Mouse (Mus musculus): ENCODE results near the gene Slc25a45.

Slc25a45 gene

GRCm38 (mm10) chr19:5885838-5886237 lies 8.2 kb downstream of the Slc25a45 start:
- in situ Hi-C loops (cut with MboI; ENCODE audit: unreplicated experiment in 2 of 2): loop anchor here (5.0 to 10.0 kb wide), 2 partner anchors 34 to 361 kb away; no protein-coding TSS in a partner anchor

GRCm38 (mm10) chr19:5887234-5887815 lies 9.7 kb downstream of the Slc25a45 start:
- in situ Hi-C loops (cut with MboI; ENCODE audit: unreplicated experiment in 2 of 2): loop anchor here (5.0 to 10.0 kb wide), 2 partner anchors 35 to 363 kb away; no protein-coding TSS in a partner anchor

- in situ Hi-C loops (cut with MboI; ENCODE audit: unreplicated experiment in 2 of 2): loop anchor here (5.0 to 10.0 kb wide), 2 partner anchors 37 to 364 kb away; no protein-coding TSS in a partner anchor
These were observed 11.6 kb downstream of the Slc25a45 start for GRCm38 (mm10) chr19:5889211-5889610.

DNA sequence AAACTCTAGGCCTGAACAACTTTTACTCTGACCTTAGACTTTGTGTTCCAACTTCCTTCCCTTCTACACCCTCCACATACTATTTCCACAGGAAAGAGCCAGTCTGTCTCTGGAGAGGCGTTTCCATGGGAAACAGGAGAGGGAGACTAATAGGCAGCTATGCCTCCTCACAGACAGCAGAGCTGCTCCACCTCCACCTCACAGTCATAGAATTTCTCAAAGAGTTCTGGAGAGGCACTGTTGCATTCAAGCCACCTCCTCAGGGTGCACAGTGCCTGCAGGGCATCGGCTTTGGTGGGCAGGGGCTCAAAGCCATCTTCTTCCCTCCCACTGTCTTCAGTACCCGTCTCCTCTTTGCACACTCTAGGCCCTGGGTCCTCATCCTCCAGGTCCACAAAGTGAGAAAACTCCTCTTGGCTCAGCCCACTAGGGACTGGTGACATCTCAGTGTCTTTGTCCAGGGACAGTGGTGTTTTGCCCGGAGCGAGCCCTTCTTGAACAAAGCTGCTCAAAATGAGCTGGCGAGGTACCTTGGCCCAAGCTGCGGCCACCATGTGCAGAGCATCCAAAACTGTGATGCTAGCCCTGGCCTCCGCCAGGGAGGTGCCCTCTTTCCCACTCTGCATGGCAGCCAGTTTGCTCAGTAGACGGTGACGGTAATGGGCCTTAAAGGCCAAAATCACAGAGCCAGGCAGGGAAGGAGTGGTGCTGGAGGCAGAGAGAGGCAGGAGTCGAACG lies 14.1 kb downstream of the Slc25a45 start:
- in situ Hi-C loops (cut with MboI; ENCODE audit: unreplicated experiment in 2 of 2): no loop called here

DNA sequence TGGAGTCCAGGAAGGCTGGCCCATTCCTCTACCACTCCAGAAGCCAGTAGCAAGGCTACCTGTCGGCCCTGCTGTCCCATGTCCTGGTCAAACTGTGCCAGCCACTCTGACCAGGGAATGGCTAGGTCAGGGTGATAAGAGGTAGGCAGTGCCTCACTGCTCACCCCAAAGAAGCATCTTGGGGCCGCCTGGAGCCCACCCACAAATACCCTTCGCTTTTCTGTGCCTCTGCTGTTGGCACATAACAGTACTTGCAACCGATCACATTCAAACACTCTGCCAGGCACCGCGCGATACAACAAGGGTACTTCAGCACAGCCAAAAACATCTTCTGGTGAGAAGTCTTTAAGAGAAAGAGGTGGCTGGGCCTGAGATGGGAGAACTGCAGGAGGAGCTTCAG lies 14.7 kb downstream of the Slc25a45 start:
- in situ Hi-C loops (cut with MboI; ENCODE audit: unreplicated experiment in 2 of 2): no loop called here

DNA sequence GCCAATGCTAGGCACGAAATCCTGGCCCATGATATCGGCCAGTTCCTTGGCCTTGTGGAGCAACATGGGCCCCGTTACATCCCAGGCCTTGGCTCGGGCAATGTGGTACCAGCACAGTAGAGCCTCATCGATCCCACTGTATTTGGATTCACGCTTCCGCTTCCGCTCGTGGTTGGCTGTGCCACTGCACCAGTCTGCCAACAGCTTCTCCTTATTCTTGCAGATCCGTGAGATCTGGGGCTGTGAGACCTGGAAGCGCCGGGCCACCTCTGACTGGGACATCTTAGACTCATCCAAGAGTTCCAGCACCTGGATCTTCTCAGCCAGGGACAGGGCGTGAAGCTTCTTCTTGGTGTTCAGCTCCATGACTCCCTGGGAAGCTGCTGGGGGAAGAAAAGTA lies 15.1 kb downstream of the Slc25a45 start:
- in situ Hi-C loops (cut with MboI; ENCODE audit: unreplicated experiment in 2 of 2): no loop called here

- in situ Hi-C loops (cut with MboI; ENCODE audit: unreplicated experiment in 2 of 2): no loop called here
These were observed 15.8 kb downstream of the Slc25a45 start for GRCm38 (mm10) chr19:5893282-5894001.

DNA sequence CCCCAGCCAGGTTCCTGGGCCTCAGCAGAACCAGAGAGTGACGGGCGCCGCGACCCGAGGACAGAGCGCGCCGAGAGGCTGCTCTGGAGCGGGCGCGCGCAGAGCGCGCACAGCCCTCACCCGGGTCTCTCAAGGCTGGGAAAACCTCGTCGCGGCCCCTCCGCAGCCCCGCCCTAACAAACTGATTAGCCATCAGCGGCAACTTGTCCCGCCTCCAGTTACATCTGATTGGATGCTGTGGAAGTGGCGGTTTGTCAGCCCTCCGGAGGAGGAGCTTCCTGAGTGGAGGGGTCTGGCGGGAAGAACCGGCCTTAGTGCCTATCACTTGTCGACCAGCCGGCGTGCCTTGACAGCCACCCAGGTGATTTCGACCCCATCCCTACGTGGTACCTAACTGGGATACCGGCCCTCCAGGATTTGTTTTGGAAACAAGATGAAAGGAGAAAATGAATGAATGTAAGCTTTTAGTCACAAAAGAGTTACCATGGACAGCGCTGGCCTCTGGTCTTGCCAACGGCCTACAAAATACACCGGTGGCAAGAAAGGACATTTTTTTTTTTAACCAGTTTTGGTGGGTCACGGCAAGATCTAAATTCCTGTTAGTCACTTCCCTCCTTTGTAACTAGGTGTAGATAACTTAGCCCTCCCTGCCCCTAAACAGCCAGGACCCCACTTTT lies 16.5 kb downstream of the Slc25a45 start, which contains the start of gene Tigd3:
Tigd3 (minus strand) TSS at position 148 of the 677 bp plus-strand sequence.
- in situ Hi-C loops (cut with MboI; ENCODE audit: unreplicated experiment in 2 of 2): no loop called here

- in situ Hi-C loops (cut with MboI; ENCODE audit: unreplicated experiment in 2 of 2): no loop called here
These were observed 29.7 kb downstream of the Slc25a45 start for GRCm38 (mm10) chr19:5907275-5907674.

DNA sequence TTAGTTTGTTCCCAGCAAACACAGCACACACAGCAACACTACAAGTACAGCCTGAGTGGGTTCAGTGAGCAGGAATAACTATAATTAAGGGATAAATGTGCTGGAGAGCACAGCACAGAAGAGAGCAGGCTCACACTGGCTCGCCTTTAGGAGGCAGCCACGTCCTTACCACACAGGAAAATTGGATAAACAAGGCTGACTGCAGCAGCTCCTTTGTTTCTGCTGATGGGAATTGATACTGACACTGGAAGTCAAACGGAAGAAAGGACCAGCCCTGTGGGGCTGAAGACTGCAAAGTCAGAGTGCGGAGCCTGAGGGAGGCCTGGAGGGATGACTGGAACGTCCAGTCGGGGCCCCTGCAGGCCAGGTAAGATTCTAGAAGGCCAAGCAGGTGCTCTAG lies 32.6 kb downstream of the Slc25a45 start:
- in situ Hi-C loops (cut with MboI; ENCODE audit: unreplicated experiment in 2 of 2): no loop called here

DNA sequence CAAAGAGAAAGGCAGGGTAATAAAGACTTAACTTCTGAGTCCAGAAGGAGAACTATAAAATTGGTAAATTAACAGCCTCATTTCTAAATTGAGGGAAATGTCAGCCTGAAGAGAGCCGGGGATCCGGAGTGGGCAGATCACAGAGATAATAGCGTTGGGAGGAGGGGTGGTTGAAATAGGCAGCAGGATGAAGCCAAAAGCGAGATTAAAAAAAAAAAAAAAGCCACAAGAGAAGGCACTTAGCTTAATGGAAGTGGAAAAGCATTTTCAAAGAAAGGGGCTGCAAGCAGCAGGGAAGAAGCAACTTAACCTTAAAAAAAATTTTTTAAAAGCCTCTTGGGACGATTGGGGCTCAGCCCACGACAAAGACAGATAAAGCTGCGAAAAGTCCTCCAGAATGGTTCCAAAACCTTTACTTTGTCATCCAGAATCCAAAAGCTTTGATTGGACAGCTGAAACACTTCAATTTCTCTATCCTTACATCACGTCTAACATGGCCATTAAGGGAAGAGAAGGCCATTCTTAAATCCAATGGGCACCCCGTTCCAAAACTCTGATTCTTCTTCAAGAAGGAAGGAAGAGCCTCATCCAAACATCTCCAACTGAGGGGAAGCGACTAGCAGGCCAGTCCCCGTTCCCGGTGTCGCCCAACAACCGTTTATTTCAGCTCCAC lies 34.0 kb downstream of the Slc25a45 start:
- in situ Hi-C loops (cut with MboI; ENCODE audit: unreplicated experiment in 2 of 2): no loop called here

DNA sequence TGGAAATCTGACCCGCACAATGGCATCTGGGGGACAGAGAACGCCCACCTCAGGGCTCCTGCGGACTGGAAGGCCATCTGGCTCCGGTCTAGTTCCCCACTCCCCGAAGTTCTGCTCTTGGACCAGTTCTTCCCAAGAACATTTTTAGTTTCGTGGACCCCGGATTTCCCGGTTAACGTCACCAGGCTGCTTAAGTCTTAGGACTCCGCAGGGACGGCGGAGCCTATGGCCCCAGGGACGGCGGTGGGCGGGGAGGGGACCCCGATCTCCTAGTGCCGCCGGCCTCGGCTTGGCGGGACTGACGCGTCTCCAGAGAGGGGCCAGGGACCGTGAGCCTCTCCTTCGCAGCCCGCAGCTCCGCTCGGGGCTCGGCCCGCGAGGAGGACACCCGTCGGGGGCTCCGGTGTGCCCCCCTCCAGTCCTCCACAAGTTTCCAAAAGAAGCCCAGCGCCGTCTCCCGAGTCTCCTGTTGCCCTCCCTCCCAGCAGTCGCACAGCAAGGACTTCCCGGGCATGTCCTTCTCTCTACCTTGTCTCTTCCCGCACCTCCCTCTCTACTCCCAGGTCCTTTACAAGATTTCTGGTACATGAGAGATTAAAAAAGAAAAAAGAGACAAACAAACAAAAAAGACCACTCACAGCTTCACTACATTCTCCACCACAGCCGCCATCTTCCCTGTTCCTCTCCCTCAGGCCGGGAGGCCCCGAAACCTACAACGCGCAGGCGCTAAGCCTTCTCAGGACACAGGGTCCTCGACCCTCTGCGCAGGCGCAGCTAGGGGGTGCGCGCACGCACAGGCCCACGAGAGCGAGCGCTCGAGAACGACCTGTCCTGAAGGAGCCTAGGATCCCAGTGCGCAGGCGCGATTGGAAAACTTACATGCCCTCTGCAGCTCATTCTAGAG lies 34.7 kb downstream of the Slc25a45 start:
- in situ Hi-C loops (cut with MboI; ENCODE audit: unreplicated experiment in 2 of 2): no loop called here

GRCm38 (mm10) chr19:5913007-5913719 lies 35.6 kb downstream of the Slc25a45 start, which contains the start of gene Dpf2:
TSS of gene Dpf2 (minus strand) at chr19:5913010.
- in situ Hi-C loops (cut with MboI; ENCODE audit: unreplicated experiment in 2 of 2): no loop called here

DNA sequence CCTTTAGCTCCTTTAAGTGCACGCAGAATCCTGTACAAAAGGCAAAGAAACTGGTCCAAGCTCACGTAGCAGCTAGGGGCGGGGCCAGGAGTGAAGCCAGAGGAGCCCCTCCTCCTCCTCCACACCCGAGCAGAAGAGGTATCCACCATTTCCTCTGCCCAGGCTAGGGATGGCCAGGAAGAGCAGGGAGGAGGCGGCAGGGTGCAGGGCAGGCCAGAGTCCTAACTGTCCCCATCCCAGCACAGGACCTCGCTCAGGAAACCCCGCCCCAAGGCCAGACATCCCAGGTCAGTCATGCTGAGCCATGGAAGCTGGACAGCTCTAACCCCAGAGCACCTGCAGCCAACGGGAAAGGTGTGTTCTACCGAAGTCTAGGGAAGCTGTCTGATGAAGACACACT lies 44.1 kb downstream of the Slc25a45 start:
- in situ Hi-C loops (cut with MboI; ENCODE audit: unreplicated experiment in 2 of 2): loop anchor here (5.0 kb wide), 2 partner anchors 36 to 96 kb away; partner anchors contain the start of gene Capn1 (in 1 of the 2)

DNA sequence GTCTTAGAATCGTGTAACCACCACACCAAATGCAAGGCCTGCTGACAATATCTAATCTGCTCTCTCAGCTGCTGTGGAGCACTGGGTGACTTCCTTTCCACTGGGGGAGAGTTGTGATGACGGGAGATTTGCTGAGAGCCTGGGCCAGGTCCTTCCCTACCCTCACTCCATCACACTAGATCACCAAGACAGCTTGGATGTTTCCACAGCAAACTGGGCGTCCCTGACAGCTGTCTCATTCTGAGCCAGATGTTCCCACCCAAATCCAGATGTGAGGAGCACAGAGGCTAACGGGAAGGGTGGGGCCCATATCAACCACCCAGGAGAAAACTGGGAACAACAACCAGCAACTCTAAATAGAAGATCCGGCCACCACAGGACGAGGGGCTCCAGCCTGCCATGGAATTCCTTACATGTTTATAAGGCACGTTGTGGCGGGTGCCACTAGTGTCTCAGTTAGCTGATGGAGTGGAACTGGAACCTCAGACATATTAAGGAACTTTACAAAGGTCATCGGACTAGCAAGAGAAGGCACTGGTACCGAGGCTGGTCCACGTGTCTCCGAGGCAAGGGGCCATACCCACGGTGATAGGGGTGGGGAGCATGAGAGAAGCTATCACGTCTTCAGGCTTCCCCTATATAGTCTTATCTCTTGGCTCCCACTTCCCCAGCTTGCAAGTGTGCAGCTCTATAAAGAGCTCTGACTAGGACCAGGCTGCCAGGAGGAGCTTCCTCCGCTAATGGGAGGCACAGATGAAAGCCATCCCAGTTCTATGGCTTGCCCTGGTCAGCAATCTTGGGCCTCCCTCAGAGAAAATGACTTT lies 44.7 kb downstream of the Slc25a45 start:
- in situ Hi-C loops (cut with MboI; ENCODE audit: unreplicated experiment in 2 of 2): loop anchor here (5.0 kb wide), 2 partner anchors 35 to 95 kb away; partner anchors contain the start of gene Capn1 (in 1 of the 2)

- in situ Hi-C loops (cut with MboI; ENCODE audit: unreplicated experiment in 2 of 2): loop anchor here (5.0 kb wide), 2 partner anchors 34 to 94 kb away; partner anchors contain the start of gene Capn1 (in 1 of the 2)
These were observed 45.4 kb downstream of the Slc25a45 start for GRCm38 (mm10) chr19:5922963-5923362.

GRCm38 (mm10) chr19:5923990-5924712 lies 46.5 kb downstream of the Slc25a45 start:
- in situ Hi-C loops (cut with MboI; ENCODE audit: unreplicated experiment in 2 of 2): loop anchor here (5.0 kb wide), 2 partner anchors 33 to 93 kb away; partner anchors contain the start of gene Capn1 (in 1 of the 2)
